Mouse (Mus musculus) bone marrow macrophage, adult 2 months (primary cell): ENCODE results near the gene Myrf.

Experiments used
- CTCF ChIP-seq: IDR thresholded peaks from 2 replicates; pipeline ENCODE4 v1.5.1; 2012; ENCODE audit warnings: low read depth, mild to moderate bottlenecking, low read length, moderate library complexity
- POLR2A ChIP-seq: IDR thresholded peaks from 2 replicates; pipeline ENCODE4 v1.6.1; 2012; ENCODE audit warnings: mild to moderate bottlenecking, low read depth, low read length, borderline replicate concordance

DNA sequence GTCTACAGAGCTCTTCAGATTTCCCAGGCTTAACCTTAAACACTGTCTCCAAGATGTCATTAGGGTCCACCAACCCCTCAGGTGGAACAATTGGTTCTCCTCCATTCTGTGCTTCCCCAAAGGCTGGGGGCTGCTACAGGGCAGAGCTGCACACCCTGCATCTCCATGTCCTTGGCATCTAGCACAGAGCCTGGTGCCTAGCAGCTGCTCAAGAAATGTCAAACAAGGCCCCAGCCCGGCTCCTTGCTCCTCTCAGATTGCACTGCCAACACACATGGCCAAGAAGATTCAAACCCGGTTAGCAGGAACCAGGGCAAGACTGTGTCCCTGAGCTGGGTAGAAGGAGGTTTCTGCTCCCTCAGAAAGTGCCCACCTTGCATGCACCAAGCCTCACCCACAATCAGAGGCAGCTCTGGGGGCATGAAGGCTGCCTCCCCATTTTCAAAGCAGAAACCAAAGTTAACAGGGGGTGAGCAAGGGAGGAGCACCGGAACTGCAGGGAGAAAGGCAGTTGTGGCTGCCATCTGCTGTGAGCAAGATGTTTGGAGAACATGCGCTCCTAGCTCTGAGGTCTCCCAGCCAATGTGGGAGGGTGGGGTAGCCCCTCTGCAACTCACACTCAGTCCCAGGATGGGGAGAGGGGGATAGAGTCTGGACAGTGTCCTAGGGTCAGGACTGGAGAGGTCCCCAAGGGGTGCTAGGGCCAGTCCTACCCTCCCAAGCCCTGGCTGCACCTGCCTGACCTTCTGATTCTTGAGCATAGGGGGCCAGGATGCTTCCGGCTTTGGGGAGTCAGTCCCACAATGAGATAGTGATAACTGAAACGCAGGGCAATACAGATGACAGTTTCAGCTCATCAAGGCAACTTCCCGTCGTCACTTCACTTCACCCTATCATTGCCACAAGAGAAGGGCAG, 47.8 kb upstream of the Myrf start:
- no peak for TF ChIP-seq CTCF
- no peak for TF ChIP-seq POLR2A
